Mouse (Mus musculus) mouse trophoblast stem cell (cell line): ENCODE measurements around the gene Kctd10.

Experiments used
- in situ Hi-C, 2 experiments: fragments of 300-500 bp; cut with MseI, MboI; formaldehyde crosslinking; loops; 2 replicates in 1 of 2; 3 replicates in 1 of 2; pipeline ENCODE4 v1.15.1; 2025

Kctd10 gene

GRCm38 (mm10) chr5:114347005-114347404, 33.3 kb downstream of the Kctd10 start:
- in situ Hi-C loops, result no loop called here

GRCm38 (mm10) chr5:114345538-114345937, 34.8 kb downstream of the Kctd10 start:
- in situ Hi-C loops, result no loop called here

GRCm38 (mm10) chr5:114343612-114344011, 36.7 kb downstream of the Kctd10 start:
- in situ Hi-C loops, result no loop called here

GRCm38 (mm10) chr5:114342996-114343395, 37.3 kb downstream of the Kctd10 start:
- in situ Hi-C loops, result no loop called here

- in situ Hi-C loops, result no loop called here
Observed at GRCm38 (mm10) chr5:114323791-114324507, 56.4 kb downstream of the Kctd10 start.

DNA sequence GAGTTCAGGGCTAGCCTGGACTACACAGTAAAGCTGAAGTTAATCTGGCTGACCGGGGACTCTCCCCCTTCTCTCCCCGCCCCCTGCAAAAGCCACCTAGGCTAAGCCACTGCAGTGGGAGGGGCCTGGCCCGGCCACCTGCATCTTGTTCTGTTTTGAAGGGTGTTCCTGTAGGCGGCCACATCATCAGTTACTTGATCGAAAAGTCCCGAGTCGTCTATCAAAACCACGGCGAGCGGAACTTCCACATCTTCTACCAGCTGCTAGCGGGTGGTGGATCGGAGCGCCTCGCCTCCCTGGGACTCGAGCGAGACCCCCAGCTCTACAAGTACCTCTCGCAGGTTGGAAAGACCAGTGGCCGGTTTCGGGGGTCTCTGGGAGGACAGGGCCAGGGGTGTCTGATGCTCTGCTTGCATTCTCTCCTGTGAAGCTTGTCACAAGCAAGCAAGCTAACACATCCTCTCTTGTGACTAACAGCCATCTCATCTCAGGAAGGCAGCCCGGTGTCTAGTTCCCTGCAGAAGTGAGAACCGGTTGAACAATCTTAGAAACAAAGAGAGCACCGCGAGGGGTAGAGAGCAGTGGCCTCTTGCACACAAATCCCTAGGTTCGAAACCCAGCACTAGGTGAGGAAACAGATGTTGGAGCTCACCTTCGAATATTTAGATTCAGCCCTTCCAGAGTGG, 57.1 kb downstream of the Kctd10 start:
- in situ Hi-C loops, result no loop called here
